Mouse (Mus musculus) right cerebral cortex, postnatal 4 days (tissue): ENCODE results near the gene Rapgef4.
A peak's percentile ranks its signal among the peaks of the same experiment; 100 is the strongest.

Experiments used
- DNase-seq: peaks from one replicate; pipeline ENCODE4 v3.0.0-alpha.2; 2022

The Rapgef4 gene

DNA sequence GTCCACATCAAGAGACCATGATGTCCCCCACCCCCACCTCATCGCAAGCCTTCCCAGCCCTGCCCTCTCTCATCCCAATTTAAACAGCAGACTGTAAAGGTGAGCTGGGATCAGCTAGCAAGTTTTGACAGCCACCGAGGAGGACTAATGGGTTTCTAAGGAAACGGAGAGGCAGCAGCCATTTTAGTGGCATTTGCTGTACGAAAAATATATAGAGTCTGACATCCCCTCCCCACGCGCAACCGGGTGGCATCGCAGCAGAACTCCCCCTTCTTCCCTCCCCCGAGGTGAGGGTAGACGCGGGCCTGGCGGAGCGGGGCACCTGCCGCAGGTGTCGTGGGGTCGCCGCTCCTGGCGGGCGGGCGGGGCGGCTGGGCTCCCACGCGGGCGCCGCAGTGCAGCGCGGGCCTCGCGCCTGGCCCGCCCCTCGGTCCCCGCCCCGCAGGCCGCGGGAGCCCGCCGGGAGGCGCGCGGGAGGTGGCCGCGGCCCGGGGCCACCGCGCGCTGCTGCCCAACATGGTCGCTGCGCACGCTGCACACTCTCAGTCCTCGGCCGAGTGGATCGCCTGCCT, at the start of gene Rapgef4:
Gene Rapgef4 (plus strand): TSS at position 470 of the 572 bp plus-strand sequence.
- DNase-seq, result peak; percentile 49

DNA sequence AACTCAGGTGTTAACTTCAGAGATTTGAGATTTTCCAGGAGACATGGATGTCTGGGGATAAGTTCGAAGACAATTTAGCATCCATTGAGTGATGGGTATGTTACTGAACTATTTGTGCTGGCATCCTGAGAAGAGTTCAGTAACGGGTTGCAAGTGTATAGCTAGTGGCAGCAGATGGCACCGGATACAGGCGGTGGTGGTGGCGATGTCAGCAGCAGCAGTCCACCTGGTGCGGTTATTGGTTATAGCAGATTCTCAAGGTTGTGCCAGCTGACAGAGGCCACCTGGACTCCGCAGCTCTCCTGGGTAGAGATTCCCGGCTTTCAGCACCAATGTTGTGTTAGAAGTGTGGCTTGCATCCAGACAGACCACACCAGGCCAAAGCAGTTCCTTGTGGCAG, 47.0 kb upstream of the Rapgef4 start:
- DNase-seq, result no peak

DNA sequence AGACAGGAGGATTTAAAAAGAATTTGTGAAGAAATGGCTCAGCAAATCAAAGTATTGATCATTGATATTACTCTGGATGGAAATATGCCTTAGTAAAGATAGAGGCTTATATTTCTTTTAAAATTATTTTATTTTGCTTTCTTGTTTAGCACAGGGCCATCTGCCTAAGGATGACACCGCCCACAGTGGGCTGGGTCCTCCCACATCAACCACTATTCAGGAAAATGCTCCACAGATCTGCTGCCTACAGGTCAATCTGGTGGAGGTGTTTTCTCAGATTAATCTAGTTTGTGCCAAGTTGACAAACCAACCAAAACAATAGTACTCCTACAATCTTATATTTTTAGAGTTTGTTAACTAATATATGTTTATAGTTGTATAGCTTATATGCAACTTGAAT, 44.3 kb upstream of the Rapgef4 start:
- no peak for DNase-seq

DNA sequence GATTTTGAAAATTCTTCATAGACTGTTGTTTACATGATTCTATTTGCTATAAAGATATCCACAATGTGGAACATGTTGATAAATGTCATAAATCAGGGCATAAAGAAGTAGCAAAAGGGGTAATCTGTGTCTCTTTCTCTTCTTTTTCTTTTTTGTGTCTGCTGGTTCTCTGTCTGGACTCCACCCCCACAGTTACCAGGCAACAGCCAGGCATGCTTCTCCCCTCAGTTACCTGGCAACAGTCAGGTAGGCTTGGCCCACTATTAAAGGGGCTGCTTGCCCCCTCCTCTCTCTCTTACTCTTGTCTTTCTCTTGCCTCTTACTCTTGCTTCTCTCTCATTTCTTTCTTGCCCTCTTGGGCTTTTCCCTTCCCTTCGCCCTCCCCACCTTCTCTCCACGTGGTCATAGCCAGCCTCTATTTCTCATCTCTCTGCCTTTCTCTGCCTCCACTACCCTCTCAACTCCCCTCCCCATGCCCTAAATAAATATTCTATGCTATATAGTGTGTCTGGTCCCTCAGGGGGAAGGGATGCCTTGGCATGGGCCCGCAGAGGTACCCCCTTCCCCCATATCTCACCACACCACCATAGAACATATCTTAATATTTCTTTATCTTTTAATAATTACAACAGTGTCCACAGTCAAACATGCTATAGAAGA, 43.3 kb upstream of the Rapgef4 start:
- no peak for DNase-seq

DNA sequence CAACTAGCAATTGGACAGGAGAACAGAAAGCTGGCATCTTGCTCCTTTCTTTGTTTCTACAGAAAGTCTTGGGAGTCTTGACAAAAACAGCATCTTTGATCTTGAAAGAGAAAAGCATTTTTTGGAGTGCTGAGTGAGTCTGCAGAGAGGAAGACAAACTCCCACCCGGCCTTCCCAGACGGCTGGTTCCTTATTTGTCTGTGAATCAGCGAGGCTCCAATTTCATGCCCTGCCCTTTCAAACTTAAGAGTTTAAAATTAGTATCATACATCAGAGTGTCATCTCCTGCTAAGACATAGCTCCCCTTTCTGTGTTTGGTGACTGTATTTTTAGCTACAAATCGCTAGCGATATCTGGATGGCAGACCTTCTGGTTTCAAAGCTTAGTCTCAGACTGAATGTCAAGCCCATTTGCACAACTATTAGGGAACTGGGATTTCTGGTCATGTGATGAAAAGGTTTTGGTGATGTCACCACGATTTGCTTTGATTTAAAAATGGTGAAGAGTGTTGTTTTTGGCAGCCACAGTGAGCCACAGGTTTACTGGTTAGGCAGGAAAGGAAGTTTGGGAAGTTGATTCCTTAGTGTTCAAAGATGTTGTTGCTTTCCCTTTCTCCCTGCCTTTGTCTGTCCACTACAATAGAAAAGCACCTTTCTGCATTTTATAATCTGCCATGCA, 42.2 kb upstream of the Rapgef4 start:
- no peak for DNase-seq

DNA sequence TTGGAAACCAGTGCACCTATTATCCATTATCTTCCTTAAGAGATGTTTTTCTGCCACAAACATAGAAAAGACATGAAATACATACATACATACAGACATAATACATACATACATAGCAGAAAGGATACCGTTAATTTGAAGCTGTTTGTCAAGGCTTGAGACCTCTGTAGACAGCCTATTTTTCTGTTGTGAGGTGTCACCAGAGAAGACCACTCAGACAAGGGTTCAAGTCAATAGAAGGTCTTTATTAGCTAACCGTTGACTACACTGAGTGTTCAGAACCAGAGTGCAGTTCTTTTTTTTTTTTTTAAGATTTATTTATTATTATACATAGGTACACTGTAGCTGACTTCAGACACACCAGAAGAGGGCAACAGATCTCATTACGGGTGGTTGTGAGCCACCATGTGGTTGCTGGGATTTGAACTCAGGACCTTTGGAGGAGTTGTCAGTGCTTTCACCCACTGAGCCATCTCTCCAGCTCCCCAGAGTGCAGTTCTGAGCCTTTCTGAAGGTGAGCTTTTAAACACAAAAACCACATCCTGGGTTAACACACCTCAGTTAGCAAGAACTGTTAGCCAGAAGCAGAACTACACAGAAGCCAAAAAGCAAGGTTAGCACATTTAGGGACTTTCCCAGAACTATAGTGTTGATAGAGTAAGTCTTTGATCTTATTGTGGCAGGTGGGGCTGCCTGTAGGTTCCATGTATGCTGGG, 39.9 kb upstream of the Rapgef4 start:
- DNase-seq, result no peak

DNA sequence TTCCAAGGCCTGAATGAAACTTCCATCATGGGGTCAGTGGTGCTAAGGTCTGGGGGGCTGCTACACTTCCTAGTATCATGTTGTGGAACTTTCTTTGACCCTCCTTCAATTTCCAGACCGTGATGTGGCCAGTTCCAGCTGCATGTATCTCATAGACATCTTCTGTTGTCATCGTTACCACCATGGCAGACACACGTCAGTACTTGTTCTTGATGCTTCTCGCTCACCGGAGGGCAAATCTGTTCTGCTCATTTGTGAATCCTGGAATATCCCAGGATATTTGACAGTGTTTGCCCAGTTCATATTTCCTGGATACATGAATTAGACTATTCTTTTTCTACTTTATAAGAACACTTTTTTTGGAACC, 39.3 kb upstream of the Rapgef4 start:
- no peak for DNase-seq

DNA sequence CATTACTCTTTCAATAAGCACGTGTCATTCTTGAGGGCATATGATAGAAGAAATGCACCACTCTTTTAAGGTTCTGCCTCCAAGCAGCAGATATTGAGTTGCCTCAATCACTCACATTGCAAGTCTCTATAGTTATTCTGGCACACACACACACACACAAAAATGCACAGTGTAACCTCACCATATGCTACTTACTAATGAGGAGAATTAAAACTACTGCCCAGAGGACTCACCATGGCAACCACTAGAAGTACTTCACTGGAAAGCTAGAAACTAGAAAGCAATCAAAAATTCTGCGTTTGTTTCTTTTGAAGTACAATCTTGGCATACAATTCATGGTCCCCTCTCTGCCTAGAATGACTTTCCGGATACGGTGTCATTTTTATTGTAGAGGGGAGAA, 29.8 kb upstream of the Rapgef4 start:
- no peak for DNase-seq

DNA sequence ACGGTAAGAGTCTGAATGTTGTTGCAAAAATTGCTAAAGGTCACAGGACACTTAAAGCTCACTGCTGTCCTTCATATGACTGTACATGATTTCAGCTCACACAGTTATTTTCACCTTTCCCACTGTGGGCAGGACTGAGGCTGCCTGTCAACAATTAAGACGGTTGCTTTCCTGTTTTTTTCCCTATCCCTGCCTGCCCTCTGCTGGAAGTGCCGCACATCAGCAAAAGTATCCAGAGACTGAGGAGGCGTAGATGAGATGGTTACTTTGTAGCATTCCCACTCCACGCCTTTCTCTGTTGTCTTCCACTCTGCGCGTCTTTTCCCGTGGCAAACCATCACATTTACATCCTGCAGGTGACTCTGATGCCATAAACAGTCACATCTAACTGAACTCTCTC, 25.4 kb upstream of the Rapgef4 start:
- peak; percentile 61 for DNase-seq

DNA sequence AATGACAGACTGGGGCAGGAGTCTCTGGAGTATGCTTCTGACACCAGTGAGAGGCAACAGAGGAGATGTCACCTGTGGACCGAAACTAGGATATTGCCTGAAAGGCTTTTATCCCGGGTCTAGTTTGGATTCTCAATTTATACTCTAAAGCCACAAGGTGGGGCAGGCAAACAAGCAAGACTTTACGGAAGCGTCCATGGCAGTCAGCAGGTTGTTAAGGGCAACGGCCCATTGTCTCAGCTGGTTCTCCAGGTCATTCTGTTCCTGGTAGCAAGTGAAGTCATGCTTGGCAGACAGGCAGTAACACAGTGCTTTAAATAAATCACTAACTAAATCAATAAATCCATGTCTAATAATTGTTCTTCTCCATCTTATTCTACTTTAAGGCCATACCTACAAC, 24.6 kb upstream of the Rapgef4 start:
- DNase-seq, result no peak

DNA sequence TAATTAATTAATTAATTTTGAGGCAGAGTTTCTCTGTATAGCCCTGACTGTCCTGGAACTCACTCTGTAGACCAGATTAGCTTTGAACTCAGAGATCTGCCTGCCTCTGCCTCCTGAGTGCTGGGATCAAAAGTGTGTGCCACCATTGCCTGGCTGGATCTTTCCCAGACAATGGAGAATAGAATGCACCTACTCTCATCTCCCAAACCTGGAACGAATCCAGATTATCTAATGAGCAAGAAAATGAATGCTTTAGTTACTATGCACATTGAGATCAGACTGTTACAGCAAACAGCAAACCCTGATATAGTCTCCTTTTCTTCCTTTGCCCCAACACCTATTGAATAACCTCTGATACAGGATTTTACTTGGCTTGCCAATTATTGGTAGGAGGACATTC, 23.1 kb upstream of the Rapgef4 start:
- no peak for DNase-seq

DNA sequence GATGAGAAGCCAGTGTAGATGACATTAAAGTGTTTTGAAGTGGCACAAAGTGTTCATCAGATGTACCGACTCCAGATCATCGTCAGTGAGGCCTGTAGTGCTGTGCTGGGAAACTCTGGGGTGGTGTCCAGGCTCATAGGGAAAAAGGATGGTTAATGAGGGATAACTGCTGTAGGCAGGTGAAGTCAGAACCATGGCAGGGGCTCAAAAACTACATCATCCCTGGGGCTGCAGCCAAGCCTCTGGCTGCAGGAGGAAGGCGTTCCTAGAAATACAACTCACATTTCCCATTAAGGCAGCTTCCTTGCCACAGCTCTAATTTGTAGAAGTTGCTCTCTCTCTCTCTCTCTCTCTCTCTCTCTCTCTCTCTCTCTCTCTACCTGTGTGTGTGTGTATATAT, 22.6 kb upstream of the Rapgef4 start:
- no peak for DNase-seq

DNA sequence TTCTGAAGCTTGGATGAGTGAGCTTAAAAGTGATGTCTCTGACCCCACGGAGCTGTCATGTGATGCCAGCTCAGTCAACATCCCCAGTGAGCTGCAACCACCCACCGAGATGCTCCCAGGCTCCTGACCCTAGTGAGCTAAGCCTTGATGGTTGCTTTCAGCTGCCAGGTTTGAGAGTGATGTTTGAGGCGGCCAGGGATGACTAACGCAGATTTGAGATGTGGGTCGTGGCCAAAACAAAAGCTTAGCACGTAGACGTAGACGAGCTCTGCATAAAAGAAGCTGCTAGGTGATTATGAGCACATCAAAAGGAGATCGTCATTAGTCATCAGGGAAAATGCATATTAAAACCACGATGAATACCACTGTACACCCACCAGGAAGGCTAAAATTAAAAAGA, 16.8 kb upstream of the Rapgef4 start:
- no peak for DNase-seq

DNA sequence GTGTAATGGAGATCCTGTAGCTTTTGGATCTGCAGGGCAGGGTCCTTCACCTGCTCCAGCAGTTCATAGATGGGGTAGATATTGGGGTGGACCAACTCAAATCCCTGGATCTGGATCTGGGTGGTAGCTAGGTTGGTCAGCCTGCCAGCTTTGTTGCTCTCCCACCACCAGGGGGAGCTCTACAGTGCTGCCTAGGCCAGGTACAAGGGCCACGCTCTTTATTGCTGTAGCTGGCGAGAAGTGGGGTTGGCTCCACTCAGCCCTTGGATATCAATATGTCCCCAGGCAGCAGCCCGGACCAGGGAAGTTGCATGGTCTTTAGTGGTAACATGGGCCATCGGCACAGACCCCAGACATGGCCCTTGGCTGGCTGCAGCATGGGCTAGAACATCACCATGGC, 15.6 kb upstream of the Rapgef4 start:
- DNase-seq, result no peak

DNA sequence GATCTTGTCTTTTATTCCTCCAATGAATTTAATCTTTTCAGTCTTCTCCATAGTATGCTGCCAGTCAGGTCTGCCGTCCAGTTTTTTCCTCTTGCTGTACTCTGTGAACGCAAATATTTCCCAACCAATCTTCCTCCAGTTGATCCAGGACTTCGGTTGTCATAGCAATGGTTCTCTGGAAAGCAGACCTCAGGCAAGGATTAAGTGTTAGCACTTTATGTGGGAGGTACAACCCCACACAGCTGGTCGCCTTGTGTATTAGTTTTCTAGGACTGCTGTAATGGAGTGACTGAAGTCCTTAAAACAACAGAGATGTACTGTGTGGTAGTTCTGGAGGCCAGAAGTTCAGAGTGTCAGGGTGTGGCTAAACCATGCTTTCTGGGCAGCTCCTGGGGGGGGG, 14.3 kb upstream of the Rapgef4 start:
- no peak for DNase-seq

DNA sequence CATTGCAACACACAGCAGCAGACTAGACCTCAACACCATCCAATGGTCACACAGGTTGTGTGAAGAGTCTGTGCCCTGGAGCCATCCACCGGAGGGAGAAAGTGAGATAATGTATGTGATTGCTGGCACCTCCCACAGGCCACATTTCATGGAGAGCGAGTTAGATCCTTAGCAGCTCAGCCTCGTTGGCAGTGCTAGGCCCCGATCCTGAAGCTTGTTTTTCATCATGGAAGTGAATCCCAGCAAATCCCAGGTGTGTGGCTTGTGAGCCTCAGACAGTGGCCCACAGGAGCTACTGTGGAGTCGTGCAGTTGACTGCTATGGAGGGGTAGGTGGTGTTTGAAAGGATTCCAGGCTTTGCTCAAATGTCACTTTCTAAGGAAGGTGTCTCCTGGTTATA, 13.2 kb upstream of the Rapgef4 start:
- no peak for DNase-seq

DNA sequence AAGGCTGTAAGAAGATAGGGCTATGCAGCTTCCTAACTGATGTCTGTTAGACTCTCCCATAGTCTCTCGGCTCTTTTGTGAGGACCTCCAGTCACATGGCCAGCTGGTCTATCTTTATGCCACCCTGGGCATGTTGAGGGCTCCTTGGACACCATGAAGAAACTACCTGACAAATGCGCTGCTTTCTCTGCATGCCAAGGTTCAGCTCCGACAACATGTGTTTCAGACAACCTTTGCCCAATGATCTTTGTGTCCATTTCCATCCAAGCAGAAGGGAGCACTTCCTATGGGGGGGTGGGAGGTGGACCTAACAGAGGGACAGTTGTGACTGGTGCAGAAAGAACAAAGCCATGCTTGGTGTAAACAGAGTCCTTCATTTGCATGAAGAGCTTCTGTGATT, 7.4 kb upstream of the Rapgef4 start:
- DNase-seq, result no peak

DNA sequence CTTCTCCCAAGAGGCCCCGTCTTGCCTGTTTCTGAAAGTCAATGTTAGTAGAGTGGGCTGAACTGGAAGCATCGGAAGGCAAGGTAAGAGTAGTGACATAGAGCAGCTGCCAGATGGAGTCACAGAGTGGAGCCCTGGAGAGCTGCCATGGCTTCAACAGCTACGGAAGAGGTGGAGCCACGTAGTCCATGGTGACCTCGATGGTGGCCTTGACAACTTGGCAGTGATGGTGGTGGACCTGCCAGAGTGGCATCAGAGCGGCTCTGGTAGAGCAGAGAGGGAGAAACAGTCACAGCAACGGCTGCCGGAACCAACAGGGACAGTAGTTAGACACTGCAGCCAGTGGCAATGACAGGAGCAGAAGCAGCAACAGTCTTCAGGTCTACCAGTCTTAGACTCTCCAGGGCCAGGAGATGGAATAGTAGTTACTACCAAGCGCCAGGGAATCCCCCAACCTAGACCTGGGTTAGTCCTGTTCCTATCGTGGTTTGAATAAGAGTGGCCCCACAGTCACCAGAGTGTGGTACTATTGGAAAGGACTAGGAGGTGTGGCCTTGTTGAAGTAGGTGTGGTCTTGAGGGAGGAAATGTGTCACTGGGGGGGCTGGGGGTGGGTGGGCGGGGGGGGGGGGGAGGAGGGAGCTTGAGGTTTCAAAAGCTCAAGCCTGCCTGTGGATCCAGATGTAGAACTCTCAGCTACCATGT, 6.7 kb upstream of the Rapgef4 start:
- DNase-seq, result no peak

DNA sequence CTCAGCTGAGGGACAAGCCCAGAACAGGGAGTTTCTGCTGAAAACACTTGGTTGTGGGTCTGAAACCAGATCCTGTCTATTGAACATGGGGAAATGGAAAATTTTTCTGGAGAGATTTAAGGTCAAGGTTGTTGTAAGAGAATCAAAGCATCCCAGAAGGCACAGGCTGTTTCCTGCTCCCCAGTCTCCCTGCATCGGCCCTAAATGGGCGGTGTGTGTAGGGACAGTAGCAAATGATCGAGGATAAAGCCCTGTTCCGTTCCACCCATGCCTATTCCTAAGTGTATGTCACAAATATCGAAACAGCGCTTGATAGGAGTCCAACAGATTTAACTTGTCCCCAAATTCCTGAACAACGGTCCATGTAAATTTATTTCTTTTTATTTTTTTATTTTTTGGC, 1.1 kb upstream of the Rapgef4 start:
- DNase-seq, result no peak

DNA sequence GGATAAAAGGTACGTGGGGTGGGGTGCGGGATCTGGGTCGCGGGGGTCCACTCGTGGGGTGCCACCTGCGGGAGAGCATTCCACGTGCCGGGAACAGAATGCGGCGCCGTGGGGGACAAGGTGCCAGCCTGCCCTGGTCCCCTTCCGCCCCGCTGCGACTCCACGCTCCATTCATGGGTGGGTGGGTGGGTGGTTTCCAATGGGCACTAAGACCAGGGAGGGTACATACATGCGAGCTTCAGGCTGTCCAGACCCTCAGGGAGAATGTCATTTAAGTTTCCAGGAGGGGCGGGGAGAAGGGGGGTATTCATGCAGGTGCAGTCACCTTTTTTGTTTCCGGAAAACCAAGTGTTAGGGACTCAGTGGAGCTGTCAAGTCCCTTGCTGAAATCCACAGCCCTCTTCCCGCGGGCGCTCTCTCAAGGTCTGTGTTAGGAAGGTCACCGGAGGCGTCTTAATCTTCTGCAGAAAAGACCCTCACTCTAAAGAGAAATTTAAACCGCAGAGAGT, 357 bp downstream of the Rapgef4 start:
- peak; percentile 20 for DNase-seq

DNA sequence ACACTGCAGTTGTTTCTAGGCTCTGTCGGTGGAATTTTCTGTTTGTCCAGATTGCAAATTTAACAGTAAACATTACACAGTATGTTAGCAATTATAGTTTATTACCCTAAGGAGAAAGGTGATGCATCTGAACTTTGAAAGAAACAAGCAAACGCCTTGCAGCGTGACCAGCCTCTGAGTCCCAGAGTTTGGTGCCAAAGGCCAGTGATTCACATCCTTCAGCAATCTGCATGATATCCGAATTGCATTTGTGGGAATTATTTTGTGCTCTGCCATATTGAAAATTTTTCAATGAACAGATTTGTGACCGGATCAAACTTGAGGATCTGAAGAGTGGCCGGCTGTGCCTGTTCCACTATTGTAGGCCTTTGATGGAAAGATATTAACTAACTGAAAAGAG, 856 bp downstream of the Rapgef4 start:
- DNase-seq, result no peak

DNA sequence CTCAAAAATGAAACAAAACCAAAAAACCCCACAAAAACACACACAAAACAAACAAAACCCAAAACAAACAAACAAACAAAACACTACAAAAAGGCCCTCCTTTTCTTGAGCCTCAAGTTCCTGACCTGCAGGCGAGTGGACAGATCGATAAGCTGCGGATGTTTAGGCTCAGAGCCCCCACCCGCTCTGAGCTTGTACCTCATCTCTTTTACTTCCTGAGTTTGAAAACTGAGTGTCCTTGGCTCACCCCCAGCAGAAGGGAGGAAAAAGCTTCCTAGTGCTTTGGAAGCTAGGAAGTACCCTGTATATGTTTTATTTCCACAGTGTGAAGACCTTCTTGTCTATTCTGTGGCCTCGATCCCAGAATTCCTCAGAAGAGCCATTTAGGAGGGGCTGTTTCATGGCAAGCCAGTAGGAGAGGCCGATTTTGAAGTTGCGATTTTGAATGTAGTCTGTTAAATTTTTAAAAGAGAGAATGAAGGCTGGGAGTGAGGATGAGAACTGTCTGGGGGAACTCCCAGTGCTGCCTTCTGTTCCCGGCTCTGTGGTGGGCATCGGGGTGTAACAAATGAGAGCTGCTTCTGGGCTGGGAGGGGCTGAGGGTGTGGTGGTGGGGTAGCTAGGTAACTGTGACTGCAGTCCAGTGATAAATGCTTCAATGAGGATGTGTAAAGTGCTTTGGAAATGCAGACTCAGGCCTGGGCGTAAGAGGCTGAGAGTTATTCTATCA, 2.0 kb downstream of the Rapgef4 start:
- no peak for DNase-seq

DNA sequence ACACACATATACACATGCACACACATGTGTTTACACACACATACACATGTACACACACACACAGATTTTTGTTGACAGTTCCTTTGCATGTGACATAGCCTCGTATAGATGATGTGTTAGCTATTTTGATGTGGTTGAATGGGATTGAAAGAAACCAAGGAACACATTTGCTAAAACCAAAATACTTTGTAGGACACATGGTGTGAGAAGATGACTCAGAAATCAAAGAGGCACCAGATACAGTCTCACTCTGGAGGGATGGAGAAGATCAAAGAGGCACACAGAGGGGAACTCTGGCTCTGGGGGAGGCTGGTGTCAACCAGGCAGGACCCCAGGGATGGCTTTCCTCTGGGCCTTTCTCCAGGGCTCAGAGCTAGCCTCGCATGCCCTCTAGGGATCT, 4.7 kb downstream of the Rapgef4 start:
- no peak for DNase-seq
